Mouse (Mus musculus) C2C12 (cell line): ENCODE data around the gene Ttc29. TPM values are rescaled to one million over a fixed set of nuclear protein-coding genes. Genes with fewer than 3 reads are reported as not detected.

Source experiments
- H3K27me3 ChIP-seq: one replicate; pipeline ENCODE4 v1.6.1; 2011; ENCODE audit not compliant: control insufficient read depth, insufficient read depth, insufficient read length
- H3K36me3 ChIP-seq: one replicate; pipeline ENCODE4 v1.6.1; 2011; ENCODE audit not compliant: control insufficient read depth, insufficient read depth
- H3K4me3 ChIP-seq: one replicate; pipeline ENCODE4 v1.5.1; 2011; ENCODE audit warnings: mild to moderate bottlenecking, control low read depth; ENCODE audit not compliant: poor library complexity, insufficient read depth, severe bottlenecking
- H3K79me2 ChIP-seq: one replicate; pipeline ENCODE4 v1.6.1; 2011; ENCODE audit not compliant: control insufficient read depth, insufficient read depth
- H3K79me3 ChIP-seq: one replicate; pipeline ENCODE4 v1.6.1; 2011; ENCODE audit warnings: low read depth, control low read depth
- H3ac ChIP-seq: one replicate; pipeline ENCODE3; 2011; ENCODE audit warnings: low read depth; ENCODE audit not compliant: control insufficient read depth, insufficient read length
- CEBPB ChIP-seq: IDR thresholded peaks from one replicate; pipeline ENCODE4 v1.6.1; 2011; ENCODE audit warnings: low read depth, mild to moderate bottlenecking, control low read depth, moderate library complexity
- CTCF ChIP-seq: IDR thresholded peaks from one replicate; pipeline ENCODE4 v1.5.1; 2011; ENCODE audit not compliant: control insufficient read depth, insufficient read depth, insufficient read length
- FOSL1 ChIP-seq: IDR thresholded peaks from one replicate; pipeline ENCODE4 v1.8.0; 2011; ENCODE audit warnings: mild to moderate bottlenecking, low read length; ENCODE audit not compliant: poor library complexity, insufficient read depth, severe bottlenecking
- MAX ChIP-seq: IDR thresholded peaks from one replicate; pipeline ENCODE4 v1.6.1; 2011; ENCODE audit warnings: mild to moderate bottlenecking, control low read depth
- MYOD1 ChIP-seq: IDR thresholded peaks from one replicate; pipeline ENCODE4 v1.6.1; 2011; ENCODE audit warnings: low read depth; ENCODE audit not compliant: control insufficient read depth, insufficient read length
- MYOG ChIP-seq: IDR thresholded peaks from one replicate; pipeline ENCODE4 v1.6.1; 2011; ENCODE audit not compliant: control insufficient read depth, insufficient read length; ENCODE audit errors: extremely low read depth
- USF1 ChIP-seq: IDR thresholded peaks from one replicate; pipeline ENCODE4 v1.6.1; 2011; ENCODE audit warnings: low read depth, mild to moderate bottlenecking, control low read depth, moderate library complexity
- polyA plus RNA-seq: library from polyadenylated mRNA; unstranded; fragments of >200 nt; fragmentation: generic; extraction: Trizol; gene quantifications from one replicate; pipeline ENCODE4 v1.2.1, GENCODE M21; 2012; ENCODE audit warnings: missing spikeins

The Ttc29 gene
- polyA plus RNA-seq, 1 experiment, result not detected

- TF ChIP-seq MYOG (no peak), USF1 (no peak), FOSL1 (no peak), CEBPB (no peak), MAX (no peak), CTCF (no peak), MYOD1 (no peak)
- Histone ChIP-seq H3K36me3 (no peaks in the 10 kb centered on the region), H3K79me3 (no peaks in the 10 kb centered on the region), H3K79me2 (no peaks in the 10 kb centered on the region), H3K4me3 (no peak overlapping the region), H3ac (no peak overlapping the region), H3K27me3 (peaks cover 43% of the 10 kb centered on the region)
Measured at GRCm38 (mm10) chr8:78434823-78435623, 221.9 kb downstream of the Ttc29 start.

GRCm38 (mm10) chr8:78435624-78435960 is 222.5 kb downstream of the Ttc29 start:
- Histone ChIP-seq H3ac (no peak overlapping the region), H3K27me3 (peaks cover 43% of the 10 kb centered on the region), H3K36me3 (no peaks in the 10 kb centered on the region), H3K79me2 (no peaks in the 10 kb centered on the region), H3K4me3 (no peak overlapping the region), H3K79me3 (no peaks in the 10 kb centered on the region)
- no peak for TF ChIP-seq MAX
- TF ChIP-seq MYOD1, result no peak
- TF ChIP-seq CTCF, result no peak
- no peak for TF ChIP-seq MYOG
- no peak for TF ChIP-seq CEBPB
- no peak for TF ChIP-seq FOSL1
- TF ChIP-seq USF1, result no peak

- Histone ChIP-seq H3K27me3 (peaks cover 43% of the 10 kb centered on the region), H3ac (no peak within 1 kb of the TSS), H3K4me3 (no peak within 1 kb of the TSS), H3K79me3 (no peaks in the 10 kb centered on the region), H3K79me2 (no peaks in the 10 kb centered on the region), H3K36me3 (no peaks in the 10 kb centered on the region)
- TF ChIP-seq FOSL1 (no peak), CTCF (no peak), MYOG (no peak), CEBPB (no peak), USF1 (no peak), MAX (no peak), MYOD1 (no peak)
Measured at GRCm38 (mm10) chr8:78436071-78436651, 223.1 kb downstream of the Ttc29 start, which contains the start of gene Pou4f2. Gene Pou4f2, minus strand, starts transcription at chr8:78436645.

- Histone ChIP-seq H3K79me2 (no peaks in the 10 kb centered on the region), H3K36me3 (no peaks in the 10 kb centered on the region), H3ac (no peak overlapping the region), H3K27me3 (peaks cover 43% of the 10 kb centered on the region), H3K79me3 (no peaks in the 10 kb centered on the region), H3K4me3 (no peak overlapping the region)
- no peak for TF ChIP-seq MAX
- TF ChIP-seq MYOD1, result no peak
- no peak for TF ChIP-seq USF1
- TF ChIP-seq FOSL1, result no peak
- TF ChIP-seq CEBPB, result no peak
- TF ChIP-seq MYOG, result no peak
- no peak for TF ChIP-seq CTCF
Measured at GRCm38 (mm10) chr8:78436661-78437060, 223.6 kb downstream of the Ttc29 start.

- no peak overlapping the region for H3ac ChIP-seq
- TF ChIP-seq MYOG, result no peak
- TF ChIP-seq MYOD1, result no peak
- TF ChIP-seq FOSL1, result no peak
- TF ChIP-seq MAX, result no peak
- no peak for TF ChIP-seq USF1
- TF ChIP-seq CEBPB, result no peak
- no peak for TF ChIP-seq CTCF
- no peak overlapping the region for H3K4me3 ChIP-seq
- H3K79me3 ChIP-seq, result no peaks in the 10 kb centered on the region
- H3K36me3 ChIP-seq, result no peaks in the 10 kb centered on the region
- H3K79me2 ChIP-seq, result no peaks in the 10 kb centered on the region
- H3K27me3 ChIP-seq, result peaks cover 43% of the 10 kb centered on the region
Measured at GRCm38 (mm10) chr8:78437140-78438045, 224.3 kb downstream of the Ttc29 start.
